Mouse (Mus musculus) liver, postnatal 0 days (tissue): Measurements from ENCODE around the gene Ehd3.

Experiments
- CTCF ChIP-seq: sonication (generic); IDR thresholded peaks from 2 replicates; pipeline ENCODE4 v1.5.1; 2016; ENCODE audit warnings: antibody characterized with exemption, low read depth
- EP300 ChIP-seq: IDR thresholded peaks from 2 replicates; pipeline ENCODE4 v1.6.1; 2016; ENCODE audit warnings: antibody characterized with exemption, low read depth, mild to moderate bottlenecking

DNA sequence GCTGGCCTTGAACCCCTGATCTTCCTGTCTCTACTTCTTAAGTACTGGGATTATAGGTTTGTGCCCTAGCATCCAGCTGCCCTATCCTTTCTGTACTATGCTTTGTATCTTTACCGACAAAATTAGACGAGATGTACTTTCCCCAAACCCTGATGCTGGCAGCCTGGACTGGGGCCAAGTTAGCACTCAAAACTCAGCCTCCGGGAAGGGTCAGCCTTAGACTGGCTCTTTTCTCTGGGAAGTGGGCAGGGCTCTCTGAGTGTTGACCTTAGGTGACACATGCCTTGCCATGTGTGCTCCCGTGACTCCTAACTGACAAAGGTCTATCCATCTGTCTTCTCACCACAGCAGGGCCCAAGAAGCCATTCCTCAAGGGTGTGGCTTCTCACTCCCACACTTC is 16.8 kb downstream of the Ehd3 start:
- no peak for TF ChIP-seq CTCF
- no peak for TF ChIP-seq EP300
